Mouse (Mus musculus) lung, embryonic 15.5 days (tissue): Measurements from ENCODE around the gene Zic2. TPM values are rescaled to one million over a fixed set of nuclear protein-coding genes. Genes with fewer than 3 reads are reported as not detected.
"Not testable (repeated sequence)": the region's sequence is repeated elsewhere in the genome, so short reads cannot be mapped to it uniquely, and the experiment has no call there.

ENCODE experiments used
- ATAC-seq: fragments of 200-750 bp; cut with Nextera tagmentation; 2 replicates; pipeline ENCODE4 v1.8.0; 2017; ENCODE audit warnings: moderate number of reproducible peaks, borderline replicate concordance; ENCODE audit not compliant: low FRiP score, low TSS enrichment; ENCODE audit errors: extremely low read depth
- H3K27ac ChIP-seq: fragments of 300-500 bp; sonication (generic); 2 replicates; pipeline ENCODE4 v1.5.1; 2015; ENCODE audit warnings: moderate library complexity, mild to moderate bottlenecking, inconsistent platforms
- H3K27me3 ChIP-seq: fragments of 300-500 bp; sonication (generic); 2 replicates; pipeline ENCODE4 v1.6.1; 2015; ENCODE audit warnings: inconsistent platforms
- H3K36me3 ChIP-seq: fragments of 300-500 bp; sonication (generic); 2 replicates; pipeline ENCODE4 v1.6.1; 2015; ENCODE audit warnings: inconsistent platforms
- H3K4me1 ChIP-seq: fragments of 300-500 bp; sonication (generic); 2 replicates; pipeline ENCODE4 v1.6.1; 2015; ENCODE audit warnings: inconsistent platforms
- H3K4me2 ChIP-seq: fragments of 300-500 bp; sonication (generic); 2 replicates; pipeline ENCODE4 v1.6.1; 2015; ENCODE audit warnings: inconsistent platforms, mild to moderate bottlenecking, moderate library complexity
- H3K4me3 ChIP-seq: fragments of 300-500 bp; sonication (generic); 2 replicates; pipeline ENCODE4 v1.5.1; 2015; ENCODE audit warnings: mild to moderate bottlenecking, inconsistent platforms
- H3K9ac ChIP-seq: fragments of 300-500 bp; sonication (generic); 2 replicates; pipeline ENCODE4 v1.6.1; 2015; ENCODE audit warnings: inconsistent platforms
- H3K9me3 ChIP-seq: fragments of 300-500 bp; sonication (generic); 2 replicates; pipeline ENCODE4 v1.6.1; 2016; ENCODE audit warnings: inconsistent platforms
- WGBS: fragments of 180-500 bp; shearing (Covaris S2); methylation state at CpG from one replicate; pipeline ENCODE4 v1.1.7; 2015; 5-methylcytosine and 5-hydroxymethylcytosine counted together
- polyA plus RNA-seq: library from polyadenylated mRNA; unstranded; fragments of >200 nt; fragmentation: Nextera tagmentation; extraction: Ambion mirVana; gene quantifications from 2 replicates; pipeline ENCODE4 v1.2.1, GENCODE M21; 2015

The Zic2 gene
- polyA plus RNA-seq, 1 experiment from 2014 or later, result not detected

GRCm38 (mm10) chr14:122463080-122463691 lies 12.0 kb upstream of the Zic2 start:
- Histone ChIP-seq H3K9me3 (no peaks in the 10 kb centered on the region), H3K4me2 (peak overlapping the region; percentile 92), H3K4me3 (peak overlapping the region; percentile 49), H3K27me3 (peaks cover 93% of the 10 kb centered on the region), H3K27ac (no peak overlapping the region), H3K36me3 (no peaks in the 10 kb centered on the region), H3K9ac (no peak overlapping the region), H3K4me1 (peaks cover 23% of the 10 kb centered on the region)
- 2% methylated on average over 40 of the region's 40 CpGs for WGBS
- no peak for ATAC-seq

GRCm38 (mm10) chr14:122463734-122464341 lies 11.4 kb upstream of the Zic2 start:
- H3K9ac ChIP-seq, H3K36me3 ChIP-seq, H3K27ac ChIP-seq, H3K9me3 ChIP-seq: not testable (repeated sequence)
- peaks cover 23% of the 10 kb centered on the region for H3K4me1 ChIP-seq
- H3K27me3 ChIP-seq, result peaks cover 96% of the 10 kb centered on the region
- peak overlapping the region; percentile 92 for H3K4me2 ChIP-seq
- whole genome bisulfite sequencing, result under 1% methylated on average over 53 of the region's 58 CpGs
- peak; percentile 53; the same call in 1 of the 2 replicates for ATAC-seq
- H3K4me3 ChIP-seq, result peak overlapping the region; percentile 49

GRCm38 (mm10) chr14:122464351-122464762 lies 10.9 kb upstream of the Zic2 start:
- no peaks in the 10 kb centered on the region for H3K9me3 ChIP-seq
- no peak overlapping the region for H3K9ac ChIP-seq
- H3K27ac ChIP-seq, result no peak overlapping the region
- under 1% methylated on average over 62 of the region's 62 CpGs for WGBS
- peaks cover 23% of the 10 kb centered on the region for H3K4me1 ChIP-seq
- 0 out of 2 replicates have a peak, but pooled peaks have one; percentile 16 for ATAC-seq
- H3K27me3 ChIP-seq, result peaks cover 96% of the 10 kb centered on the region
- H3K36me3 ChIP-seq, result no peaks in the 10 kb centered on the region
- peak overlapping the region; percentile 49 for H3K4me3 ChIP-seq
- H3K4me2 ChIP-seq, result peak overlapping the region; percentile 92

- Histone ChIP-seq H3K9ac (no peak within 1 kb of the TSS), H3K4me3 (peak within 1 kb of the TSS; percentile 49), H3K4me1 (peaks cover 23% of the 10 kb centered on the region), H3K4me2 (peak within 1 kb of the TSS; percentile 92), H3K36me3 (no peaks in the 10 kb centered on the region), H3K27me3 (peaks cover 96% of the 10 kb centered on the region), H3K27ac (no peak within 1 kb of the TSS), H3K9me3 (no peaks in the 10 kb centered on the region)
- WGBS, result under 1% methylated on average over 51 of the region's 62 CpGs
- ATAC-seq, result peak; percentile 66
Observed at GRCm38 (mm10) chr14:122464763-122465741, 10.2 kb upstream of the Zic2 start, which contains the start of gene Zic5. Gene Zic5 (minus strand): TSS chr14:122465677.

GRCm38 (mm10) chr14:122465931-122466490 lies 9.2 kb upstream of the Zic2 start:
- Histone ChIP-seq H3K4me3 (no peak overlapping the region), H3K4me2 (no peak overlapping the region), H3K27me3 (peaks cover 98% of the 10 kb centered on the region), H3K27ac (no peak overlapping the region), H3K9ac (no peak overlapping the region), H3K36me3 (no peaks in the 10 kb centered on the region), H3K9me3 (no peaks in the 10 kb centered on the region), H3K4me1 (peaks cover 23% of the 10 kb centered on the region)
- ATAC-seq, result no peak
- 23% methylated on average over 13 of the region's 13 CpGs for WGBS

GRCm38 (mm10) chr14:122466756-122467362 lies 8.4 kb upstream of the Zic2 start:
- Histone ChIP-seq H3K27ac (no peak overlapping the region), H3K27me3 (peaks cover 100% of the 10 kb centered on the region), H3K4me2 (no peak overlapping the region), H3K4me1 (peaks cover 23% of the 10 kb centered on the region), H3K36me3 (no peaks in the 10 kb centered on the region), H3K4me3 (no peak overlapping the region), H3K9ac (no peak overlapping the region), H3K9me3 (no peaks in the 10 kb centered on the region)
- 54% methylated on average over 7 of the region's 7 CpGs for WGBS
- no peak for ATAC-seq

GRCm38 (mm10) chr14:122467926-122468841 lies 7.1 kb upstream of the Zic2 start:
- peaks cover 99% of the 10 kb centered on the region for H3K27me3 ChIP-seq
- no peak overlapping the region for H3K27ac ChIP-seq
- peaks cover 23% of the 10 kb centered on the region for H3K4me1 ChIP-seq
- H3K9ac ChIP-seq, result no peak overlapping the region
- no peak overlapping the region for H3K4me2 ChIP-seq
- ATAC-seq, result no peak
- H3K9me3 ChIP-seq, result no peaks in the 10 kb centered on the region
- H3K4me3 ChIP-seq, result no peak overlapping the region
- H3K36me3 ChIP-seq, result no peaks in the 10 kb centered on the region
- 8% methylated on average over 23 of the region's 23 CpGs for WGBS

GRCm38 (mm10) chr14:122468971-122469755 lies 6.1 kb upstream of the Zic2 start:
- no peak overlapping the region for H3K4me2 ChIP-seq
- H3K36me3 ChIP-seq, result no peaks in the 10 kb centered on the region
- no peak overlapping the region for H3K9ac ChIP-seq
- peaks cover 99% of the 10 kb centered on the region for H3K27me3 ChIP-seq
- ATAC-seq, result no peak
- peaks cover 18% of the 10 kb centered on the region for H3K4me1 ChIP-seq
- no peak overlapping the region for H3K4me3 ChIP-seq
- no peaks in the 10 kb centered on the region for H3K9me3 ChIP-seq
- 4% methylated on average over 28 of the region's 28 CpGs for WGBS
- H3K27ac ChIP-seq, result no peak overlapping the region

GRCm38 (mm10) chr14:122471449-122472085 lies 3.7 kb upstream of the Zic2 start:
- Histone ChIP-seq H3K4me3 (no peak overlapping the region), H3K9me3 (no peaks in the 10 kb centered on the region), H3K4me2 (no peak overlapping the region), H3K9ac (no peak overlapping the region), H3K4me1 (peaks cover 25% of the 10 kb centered on the region), H3K27ac (no peak overlapping the region), H3K27me3 (peaks cover 99% of the 10 kb centered on the region), H3K36me3 (no peaks in the 10 kb centered on the region)
- WGBS, result 12% methylated on average over 25 of the region's 31 CpGs
- ATAC-seq, result no peak

GRCm38 (mm10) chr14:122472161-122472560 lies 3.1 kb upstream of the Zic2 start:
- no peak for ATAC-seq
- peaks cover 25% of the 10 kb centered on the region for H3K4me1 ChIP-seq
- H3K27ac ChIP-seq, result no peak overlapping the region
- no peak overlapping the region for H3K4me3 ChIP-seq
- H3K9me3 ChIP-seq, result no peaks in the 10 kb centered on the region
- H3K36me3 ChIP-seq, result no peaks in the 10 kb centered on the region
- H3K27me3 ChIP-seq, result peaks cover 99% of the 10 kb centered on the region
- WGBS, result 2% methylated on average over 13 of the region's 13 CpGs
- no peak overlapping the region for H3K4me2 ChIP-seq
- no peak overlapping the region for H3K9ac ChIP-seq
